Mouse (Mus musculus): ENCODE data around the gene Gm21497. TPM values are rescaled to one million over a fixed set of nuclear protein-coding genes. Genes with fewer than 3 reads are reported as not detected.
"Not testable (repeated sequence)": the region's sequence is repeated elsewhere in the genome, so short reads cannot be mapped to it uniquely, and the experiment has no call there.

Gene Gm21497
- not detected in 2 replicates for polyA plus RNA-seq (2015; fragmentation: Nextera tagmentation; extraction: Ambion mirVana)

DNA sequence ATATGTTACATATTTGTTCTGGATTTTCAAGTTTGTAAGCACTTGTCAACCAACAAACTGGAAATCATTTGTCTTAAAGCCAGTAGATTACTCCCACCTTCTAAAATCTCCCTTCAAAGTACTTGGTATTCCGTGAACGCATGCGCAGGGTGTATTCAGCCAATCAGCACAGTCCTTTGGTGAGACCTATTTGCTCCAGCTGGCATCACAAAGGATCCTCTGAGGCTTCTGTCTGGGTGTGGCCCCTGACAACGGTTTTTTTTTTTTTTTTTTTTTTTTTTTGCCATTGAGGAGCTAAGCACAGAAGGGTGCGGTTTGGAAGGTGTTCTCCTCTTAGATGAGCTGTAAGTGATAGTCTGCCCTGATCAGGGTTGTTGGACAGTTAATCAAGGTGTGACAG, at the start of gene Gm21497:
Gene Gm21497 (plus strand): TSS at position 301 of the 400 bp plus-strand sequence.
- WGBS: no CpG with 5 or more reads among the region's 5 CpGs
- not testable (repeated sequence) for H3K4me2 ChIP-seq; H3K27ac ChIP-seq; H3K9me3 ChIP-seq; ATAC-seq (ENCODE audit: insufficient read depth, low FRiP score, low read depth); H3K9ac ChIP-seq; H3K27me3 ChIP-seq (replicated peaks); H3K36me3 ChIP-seq; H3K4me1 ChIP-seq; H3K4me3 ChIP-seq (replicated peaks)
